Mouse (Mus musculus): ENCODE data around the gene Dock3.

DNA sequence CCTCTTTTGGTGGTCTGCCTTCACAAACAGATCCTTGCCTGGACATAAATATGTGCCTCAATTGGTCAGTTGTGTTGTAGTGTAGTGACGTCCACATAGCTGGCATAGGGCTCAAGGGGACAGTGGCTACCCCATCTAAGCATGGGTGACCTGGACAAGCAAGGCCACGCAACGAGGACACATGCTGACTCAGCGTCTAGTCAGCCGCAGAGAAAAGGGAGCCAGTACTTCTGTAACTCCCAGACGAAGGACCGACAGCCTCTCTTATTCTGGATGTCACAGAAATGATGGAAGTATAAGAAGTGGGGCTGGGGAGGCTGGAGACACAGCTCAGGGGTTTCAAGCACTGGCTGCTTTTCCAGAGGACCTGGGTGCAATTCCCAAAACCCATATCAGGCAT, 45.9 kb upstream of the Dock3 start:
- TF ChIP-seq POLR2A (IDR thresholded peaks at IDR 0.05; ENCODE audit: borderline replicate concordance, low read depth, low read length), result no peak
- no peak for TF ChIP-seq CTCF (IDR thresholded peaks at IDR 0.05; ENCODE audit: low read depth, low read length)
